Mouse (Mus musculus): ENCODE measurements around the gene Zfp933.
"Not testable (repeated sequence)": the region's sequence is repeated elsewhere in the genome, so short reads cannot be mapped to it uniquely, and the experiment has no call there.

The Zfp933 gene

GRCm38 (mm10) chr4:147847614-147848583 is at the start of gene Zfp933:
TSS of gene Zfp933 (minus strand) at chr4:147848366.
- DNase-seq (ENCODE audit: low spot score), result peak; percentile 84

- DNase-seq (ENCODE audit: low spot score), result no peak
These were observed 49.2 kb upstream of the Zfp933 start for GRCm38 (mm10) chr4:147897348-147897747.

- DNase-seq (ENCODE audit: low spot score), result no peak
These were observed 48.2 kb upstream of the Zfp933 start for GRCm38 (mm10) chr4:147896411-147896810.

GRCm38 (mm10) chr4:147895815-147896330 is 47.7 kb upstream of the Zfp933 start:
- no peak for DNase-seq (ENCODE audit: low spot score)

- DNase-seq (ENCODE audit: low spot score), result peak; percentile 45
These were observed 42.2 kb upstream of the Zfp933 start for GRCm38 (mm10) chr4:147890341-147890740.

GRCm38 (mm10) chr4:147888237-147888636 is 40.1 kb upstream of the Zfp933 start:
- DNase-seq (ENCODE audit: low spot score), result no peak

- DNase-seq (ENCODE audit: low spot score), result no peak
These were observed 39.1 kb upstream of the Zfp933 start for GRCm38 (mm10) chr4:147887277-147887676.

- DNase-seq (ENCODE audit: low spot score), result no peak
These were observed 38.0 kb upstream of the Zfp933 start for GRCm38 (mm10) chr4:147886158-147886557.

GRCm38 (mm10) chr4:147884138-147884537 is 36.0 kb upstream of the Zfp933 start:
- DNase-seq (ENCODE audit: low spot score), result no peak

GRCm38 (mm10) chr4:147883041-147883440 is 34.9 kb upstream of the Zfp933 start:
- DNase-seq (ENCODE audit: low spot score), result no peak

GRCm38 (mm10) chr4:147881792-147882191 is 33.6 kb upstream of the Zfp933 start:
- no peak for DNase-seq (ENCODE audit: low spot score)

GRCm38 (mm10) chr4:147879865-147880264 is 31.7 kb upstream of the Zfp933 start:
- no peak for DNase-seq (ENCODE audit: low spot score)

- DNase-seq (ENCODE audit: low spot score), result no peak
These were observed 31.3 kb upstream of the Zfp933 start for GRCm38 (mm10) chr4:147879456-147879855.

GRCm38 (mm10) chr4:147878537-147878936 is 30.4 kb upstream of the Zfp933 start:
- no peak for DNase-seq (ENCODE audit: low spot score)

- DNase-seq (ENCODE audit: low spot score), result no peak
These were observed 27.8 kb upstream of the Zfp933 start for GRCm38 (mm10) chr4:147875852-147876575.

- no peak for DNase-seq (ENCODE audit: low spot score)
These were observed 21.1 kb upstream of the Zfp933 start for GRCm38 (mm10) chr4:147869238-147869637.

- DNase-seq (ENCODE audit: low spot score), result peak; percentile 97
These were observed 20.4 kb upstream of the Zfp933 start, which contains the start of the genes Miip and Fv1 for GRCm38 (mm10) chr4:147868450-147869031. TSS of gene Miip (minus strand) at chr4:147868816. TSS of gene Fv1 (plus strand) at chr4:147868979.

GRCm38 (mm10) chr4:147867563-147868449 is 19.6 kb upstream of the Zfp933 start:
- no peak for DNase-seq (ENCODE audit: low spot score)

- not testable (repeated sequence) for DNase-seq (ENCODE audit: low spot score)
These were observed 18.6 kb upstream of the Zfp933 start for GRCm38 (mm10) chr4:147866793-147867192.

- DNase-seq (ENCODE audit: low spot score), result no peak
These were observed 17.9 kb upstream of the Zfp933 start for GRCm38 (mm10) chr4:147866056-147866455.

GRCm38 (mm10) chr4:147865651-147866050 is 17.5 kb upstream of the Zfp933 start:
- DNase-seq (ENCODE audit: low spot score), result no peak
